Mouse (Mus musculus): Measurements from ENCODE around the gene Eif4enif1. TPM values are rescaled to one million over a fixed set of nuclear protein-coding genes. Genes with fewer than 3 reads are reported as not detected.
"Not testable (repeated sequence)": the region's sequence is repeated elsewhere in the genome, so short reads cannot be mapped to it uniquely, and the experiment has no call there.

Eif4enif1 gene
- 19.4 and 33.4 TPM in 2 replicates for polyA plus RNA-seq (2012; rRNA removed)

GRCm38 (mm10) chr11:3202231-3202701 lies at the start of gene Eif4enif1:
TSS of gene Eif4enif1 (plus strand) at chr11:3202392.
- WGBS: under 1% methylated on average over 43 of the region's 57 CpGs
- Histone ChIP-seq H3K27me3 (ENCODE audit: control insufficient read depth, insufficient read depth, low read length) (no peaks in the 10 kb centered on the region), H3K4me1 (ENCODE audit: control insufficient read depth, insufficient read depth, insufficient read length, low read length) (no peaks in the 10 kb centered on the region; the same call in 1 of the 2 replicates), H3K36me3 (ENCODE audit: control insufficient read depth, insufficient read depth, low read length) (peaks cover 11% of the 10 kb centered on the region), H3K27ac (ENCODE audit: insufficient read depth, low read depth, low read length) (peak within 1 kb of the TSS; percentile 93), H3K4me3 (ENCODE audit: low read depth, low read length) (peak within 1 kb of the TSS; percentile 69)
- no peak for TF ChIP-seq CTCF (IDR thresholded peaks at IDR 0.05; ENCODE audit: extremely low read depth, insufficient read length, insufficient replicate concordance, low read depth, low read length)
- TF ChIP-seq POLR2A (IDR thresholded peaks at IDR 0.05; ENCODE audit: low read depth, low read length): no peak

GRCm38 (mm10) chr11:3153666-3154397 lies 48.4 kb upstream of the Eif4enif1 start:
- H3K36me3 ChIP-seq (ENCODE audit: control insufficient read depth, insufficient read depth, low read length); H3K27me3 ChIP-seq (ENCODE audit: control insufficient read depth, insufficient read depth, low read length); H3K4me1 ChIP-seq (ENCODE audit: control insufficient read depth, insufficient read depth, insufficient read length, low read length); H3K4me3 ChIP-seq (ENCODE audit: low read depth, low read length); H3K27ac ChIP-seq (ENCODE audit: insufficient read depth, low read depth, low read length): not testable (repeated sequence)
- WGBS: 59% methylated on average over 1 of the region's 1 CpGs

GRCm38 (mm10) chr11:3156991-3157390 lies 45.2 kb upstream of the Eif4enif1 start:
- H3K4me1 ChIP-seq (ENCODE audit: control insufficient read depth, insufficient read depth, insufficient read length, low read length); H3K4me3 ChIP-seq (ENCODE audit: low read depth, low read length); H3K27ac ChIP-seq (ENCODE audit: insufficient read depth, low read depth, low read length); H3K27me3 ChIP-seq (ENCODE audit: control insufficient read depth, insufficient read depth, low read length); H3K36me3 ChIP-seq (ENCODE audit: control insufficient read depth, insufficient read depth, low read length): not testable (repeated sequence)
- 96% methylated on average over 3 of the region's 3 CpGs for WGBS

- not testable (repeated sequence) for H3K27me3 ChIP-seq (ENCODE audit: control insufficient read depth, insufficient read depth, low read length); H3K4me3 ChIP-seq (ENCODE audit: low read depth, low read length); H3K27ac ChIP-seq (ENCODE audit: insufficient read depth, low read depth, low read length); H3K36me3 ChIP-seq (ENCODE audit: control insufficient read depth, insufficient read depth, low read length); H3K4me1 ChIP-seq (ENCODE audit: control insufficient read depth, insufficient read depth, insufficient read length, low read length)
- 95% methylated on average over 6 of the region's 6 CpGs for WGBS
Observed at GRCm38 (mm10) chr11:3157996-3158395, 44.2 kb upstream of the Eif4enif1 start.

- WGBS: 94% methylated on average over 4 of the region's 4 CpGs
- H3K36me3 ChIP-seq (ENCODE audit: control insufficient read depth, insufficient read depth, low read length); H3K4me3 ChIP-seq (ENCODE audit: low read depth, low read length); H3K4me1 ChIP-seq (ENCODE audit: control insufficient read depth, insufficient read depth, insufficient read length, low read length); H3K27ac ChIP-seq (ENCODE audit: insufficient read depth, low read depth, low read length); H3K27me3 ChIP-seq (ENCODE audit: control insufficient read depth, insufficient read depth, low read length): not testable (repeated sequence)
Observed at GRCm38 (mm10) chr11:3158800-3159199, 43.4 kb upstream of the Eif4enif1 start.

- not testable (repeated sequence) for H3K4me1 ChIP-seq (ENCODE audit: control insufficient read depth, insufficient read depth, insufficient read length, low read length); H3K27ac ChIP-seq (ENCODE audit: insufficient read depth, low read depth, low read length); H3K4me3 ChIP-seq (ENCODE audit: low read depth, low read length); H3K27me3 ChIP-seq (ENCODE audit: control insufficient read depth, insufficient read depth, low read length); H3K36me3 ChIP-seq (ENCODE audit: control insufficient read depth, insufficient read depth, low read length)
- 43% methylated on average over 1 of the region's 2 CpGs for WGBS
Observed at GRCm38 (mm10) chr11:3161370-3161769, 40.8 kb upstream of the Eif4enif1 start.

- not testable (repeated sequence) for H3K4me1 ChIP-seq (ENCODE audit: control insufficient read depth, insufficient read depth, insufficient read length, low read length)
- 66% methylated on average over 5 of the region's 5 CpGs for WGBS
Observed at GRCm38 (mm10) chr11:3162236-3162897, 39.8 kb upstream of the Eif4enif1 start.

GRCm38 (mm10) chr11:3163122-3163521 lies 39.1 kb upstream of the Eif4enif1 start:
- not testable (repeated sequence) for H3K4me3 ChIP-seq (ENCODE audit: low read depth, low read length); H3K4me1 ChIP-seq (ENCODE audit: control insufficient read depth, insufficient read depth, insufficient read length, low read length); H3K27me3 ChIP-seq (ENCODE audit: control insufficient read depth, insufficient read depth, low read length); H3K27ac ChIP-seq (ENCODE audit: insufficient read depth, low read depth, low read length); H3K36me3 ChIP-seq (ENCODE audit: control insufficient read depth, insufficient read depth, low read length)
- 89% methylated on average over 2 of the region's 2 CpGs for whole genome bisulfite sequencing

More at GRCm38 (mm10) chr11:3162236-3162897, 39.8 kb upstream of the Eif4enif1 start:
- H3K4me3 ChIP-seq (ENCODE audit: low read depth, low read length); H3K27ac ChIP-seq (ENCODE audit: insufficient read depth, low read depth, low read length); H3K27me3 ChIP-seq (ENCODE audit: control insufficient read depth, insufficient read depth, low read length); H3K36me3 ChIP-seq (ENCODE audit: control insufficient read depth, insufficient read depth, low read length): not testable (repeated sequence)

- H3K36me3 ChIP-seq (ENCODE audit: control insufficient read depth, insufficient read depth, low read length); H3K27ac ChIP-seq (ENCODE audit: insufficient read depth, low read depth, low read length); H3K4me1 ChIP-seq (ENCODE audit: control insufficient read depth, insufficient read depth, insufficient read length, low read length); H3K4me3 ChIP-seq (ENCODE audit: low read depth, low read length); H3K27me3 ChIP-seq (ENCODE audit: control insufficient read depth, insufficient read depth, low read length): not testable (repeated sequence)
- WGBS: 45% methylated on average over 3 of the region's 3 CpGs
Observed at GRCm38 (mm10) chr11:3163661-3164060, 38.5 kb upstream of the Eif4enif1 start.

GRCm38 (mm10) chr11:3165210-3165782 lies 36.9 kb upstream of the Eif4enif1 start:
- H3K27ac ChIP-seq (ENCODE audit: insufficient read depth, low read depth, low read length); H3K36me3 ChIP-seq (ENCODE audit: control insufficient read depth, insufficient read depth, low read length); H3K4me1 ChIP-seq (ENCODE audit: control insufficient read depth, insufficient read depth, insufficient read length, low read length); H3K27me3 ChIP-seq (ENCODE audit: control insufficient read depth, insufficient read depth, low read length); H3K4me3 ChIP-seq (ENCODE audit: low read depth, low read length): not testable (repeated sequence)
- 92% methylated on average over 3 of the region's 5 CpGs for WGBS

- not testable (repeated sequence) for H3K4me3 ChIP-seq (ENCODE audit: low read depth, low read length); H3K36me3 ChIP-seq (ENCODE audit: control insufficient read depth, insufficient read depth, low read length); H3K27ac ChIP-seq (ENCODE audit: insufficient read depth, low read depth, low read length); H3K27me3 ChIP-seq (ENCODE audit: control insufficient read depth, insufficient read depth, low read length); H3K4me1 ChIP-seq (ENCODE audit: control insufficient read depth, insufficient read depth, insufficient read length, low read length)
Observed at GRCm38 (mm10) chr11:3166321-3166720, 35.9 kb upstream of the Eif4enif1 start.

Measured in small intestine, adult 2 months (tissue).